Mouse (Mus musculus) cortical plate, adult 2 months (tissue): ENCODE data around the gene Spc24.

Experiments
- CTCF ChIP-seq: fragments of 200-500 bp; IDR thresholded peaks from 2 replicates; pipeline ENCODE4 v1.5.1; 2011; ENCODE audit warnings: mild to moderate bottlenecking, control low read depth, low read length; ENCODE audit not compliant: insufficient read depth; ENCODE audit errors: extremely low read depth
- POLR2A ChIP-seq: fragments of 200-500 bp; IDR thresholded peaks from 2 replicates; pipeline ENCODE4 v1.6.1; 2011; ENCODE audit warnings: mild to moderate bottlenecking, low read length, control low read depth; ENCODE audit not compliant: insufficient read depth; ENCODE audit errors: extremely low read depth

DNA sequence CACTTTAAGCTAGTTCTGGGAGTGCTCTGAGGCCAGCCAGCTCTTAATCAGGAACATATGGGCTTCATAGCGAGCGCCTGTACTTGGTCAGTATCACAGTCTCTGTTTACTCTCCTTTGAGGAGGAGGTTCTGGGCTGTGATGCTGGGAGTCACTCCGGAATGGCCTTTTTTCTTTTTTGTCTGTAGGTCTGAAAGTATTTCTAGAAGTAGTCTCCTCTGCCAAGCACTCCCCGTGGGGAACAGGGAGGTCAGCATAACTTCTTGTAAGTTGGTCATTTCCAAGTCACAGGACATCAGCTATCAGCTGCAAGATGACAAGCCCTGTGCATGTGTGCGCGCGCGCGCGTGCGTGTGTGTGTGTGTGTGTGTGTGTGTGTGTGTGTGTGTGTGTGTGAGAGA is 7.8 kb upstream of the Spc24 start:
- no peak for TF ChIP-seq POLR2A
- TF ChIP-seq CTCF: no peak
